Mouse (Mus musculus) thymus, adult 2 months (tissue): ENCODE measurements around the gene Cnnm3.

Source experiments
- CTCF ChIP-seq: fragments of 200-500 bp; IDR thresholded peaks from 2 replicates; pipeline ENCODE4 v1.5.1; 2012; ENCODE audit warnings: mild to moderate bottlenecking, control low read depth, low read length, moderate library complexity, borderline replicate concordance; ENCODE audit not compliant: control insufficient read depth, poor library complexity, insufficient read depth; ENCODE audit errors: extremely low read depth
- POLR2A ChIP-seq: fragments of 200-500 bp; IDR thresholded peaks from 2 replicates; pipeline ENCODE4 v1.6.1; 2012; ENCODE audit warnings: mild to moderate bottlenecking, low read length, control low read depth, moderate library complexity; ENCODE audit not compliant: control insufficient read depth, poor library complexity, insufficient read depth; ENCODE audit errors: extremely low read depth

DNA sequence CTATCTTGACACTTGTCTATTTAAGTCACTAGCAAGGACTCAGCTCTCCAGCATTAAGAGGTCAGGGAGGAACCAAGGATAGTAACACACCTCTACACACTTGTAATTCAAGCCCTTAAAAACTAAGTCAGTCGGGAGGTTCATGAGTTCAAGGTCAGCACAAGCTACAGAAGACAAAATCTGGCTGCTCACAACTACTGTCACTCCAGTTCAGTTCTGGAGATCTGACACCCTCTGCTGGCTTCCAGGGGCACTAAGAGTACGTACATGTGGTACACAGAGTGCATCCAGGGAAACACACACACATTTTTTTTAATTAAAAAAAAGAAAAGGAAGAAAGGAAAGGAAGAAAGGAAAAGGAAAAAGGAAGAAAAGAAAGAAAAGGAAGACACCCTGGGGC lies 14.9 kb upstream of the Cnnm3 start:
- TF ChIP-seq POLR2A, result no peak
- TF ChIP-seq CTCF, result no peak
